Mouse (Mus musculus) heart, embryonic 14.5 days (tissue): Measurements from ENCODE around the gene 2310061I04Rik. TPM values are rescaled to one million over a fixed set of nuclear protein-coding genes. Genes with fewer than 3 reads are reported as not detected.

Experiments used
- ATAC-seq: fragments of 200-750 bp; cut with Nextera tagmentation; 2 replicates; pipeline ENCODE4 v1.8.0; 2017; ENCODE audit warnings: low read depth, moderate TSS enrichment; ENCODE audit not compliant: insufficient number of reproducible peaks, insufficient read depth, low FRiP score
- H3K27ac ChIP-seq, 2 experiments: fragments of 200-500 bp in 1 of 2; fragments of 300-500 bp in 1 of 2; sonication (generic) in 1 of 2; replicated peaks in 1 of 2; 2 replicates each; pipeline ENCODE4 v1.5.1; 2012 to 2014; ENCODE audit warnings: low read depth in 2 of 2, low read length in 2 of 2, control low read depth in 1 of 2, mild to moderate bottlenecking in 1 of 2, mixed read lengths in 1 of 2; ENCODE audit not compliant: control insufficient read depth in 1 of 2, insufficient read depth in 1 of 2
- H3K27me3 ChIP-seq: fragments of 300-500 bp; sonication (generic); 2 replicates; pipeline ENCODE4 v1.6.1; 2014; ENCODE audit warnings: mild to moderate bottlenecking, low read length, control low read depth; ENCODE audit not compliant: control insufficient read depth, insufficient read depth
- H3K36me3 ChIP-seq: fragments of 300-500 bp; sonication (generic); 2 replicates; pipeline ENCODE4 v1.6.1; 2014; ENCODE audit warnings: mild to moderate bottlenecking, control low read depth, low read length, mixed read lengths; ENCODE audit not compliant: control insufficient read depth, insufficient read depth
- H3K4me1 ChIP-seq, 2 experiments: fragments of 200-500 bp in 1 of 2; fragments of 300-500 bp in 1 of 2; sonication (generic) in 1 of 2; 2 replicates each; pipeline ENCODE4 v1.6.1; 2012 to 2014; ENCODE audit warnings: low read length in 2 of 2, control low read depth in 1 of 2, mixed read lengths in 1 of 2; ENCODE audit not compliant: control insufficient read depth in 2 of 2, insufficient read depth in 2 of 2
- H3K4me2 ChIP-seq: fragments of 300-500 bp; sonication (generic); 2 replicates; pipeline ENCODE4 v1.6.1; 2014; ENCODE audit warnings: mild to moderate bottlenecking, low read length
- H3K4me3 ChIP-seq, 2 experiments: fragments of 200-500 bp in 1 of 2; fragments of 300-500 bp in 1 of 2; sonication (generic) in 1 of 2; 2 replicates each; pipeline ENCODE4 v1.5.1; 2012 to 2014; ENCODE audit warnings: low read length in 2 of 2, mild to moderate bottlenecking in 2 of 2, control low read depth in 1 of 2, low read depth in 1 of 2, moderate library complexity in 1 of 2; ENCODE audit not compliant: control insufficient read depth in 1 of 2, insufficient read depth in 1 of 2
- H3K9ac ChIP-seq: fragments of 300-500 bp; sonication (generic); 2 replicates; pipeline ENCODE4 v1.6.1; 2014; ENCODE audit warnings: mild to moderate bottlenecking, low read length
- H3K9me3 ChIP-seq: fragments of 300-500 bp; sonication (generic); 2 replicates; pipeline ENCODE4 v1.6.1; 2016; ENCODE audit warnings: low read length, control low read depth; ENCODE audit not compliant: control insufficient read depth
- WGBS: fragments of 180-500 bp; shearing (Covaris S2); extraction: QIAGEN DNeasy Blood & Tissue Kit; methylation state at CpG from one replicate; pipeline ENCODE4 v1.1.7; 2014; 5-methylcytosine and 5-hydroxymethylcytosine counted together
- polyA plus RNA-seq: library from polyadenylated mRNA; unstranded; fragments of >200 nt; fragmentation: Nextera tagmentation; extraction: Ambion mirVana; gene quantifications from 2 replicates; pipeline ENCODE4 v1.2.1, GENCODE M21; 2014

Gene 2310061I04Rik
- polyA plus RNA-seq, 1 experiment from 2014 or later: 28.7 TPM

DNA sequence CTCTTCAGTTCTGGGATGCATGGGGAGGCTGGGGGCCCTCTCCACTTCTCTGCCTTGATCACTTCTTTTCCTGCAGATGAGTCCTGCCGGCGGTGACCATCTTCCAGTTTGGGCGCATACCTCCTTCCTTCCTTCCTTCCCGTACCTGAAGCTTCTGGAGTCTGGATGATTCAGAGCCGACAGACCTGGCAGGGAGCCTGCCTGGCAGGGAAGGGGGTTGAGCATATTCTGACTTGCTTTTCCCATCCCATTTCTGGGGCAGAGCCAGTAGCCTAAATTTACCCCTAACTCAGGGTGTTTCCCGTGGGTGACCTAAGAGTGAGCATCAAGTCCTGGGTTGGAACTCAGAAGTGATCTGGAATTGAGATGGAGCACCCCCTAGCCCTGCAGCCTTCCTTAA, 22.5 kb downstream of the 2310061I04Rik start:
- Histone ChIP-seq H3K4me3 (no peak overlapping the region), H3K36me3 (peaks cover 55% of the 10 kb centered on the region), H3K27ac (no peak overlapping the region), H3K4me1 (peaks cover 6 to 29% of the 10 kb centered on the region in 2 experiments; a peak in 3 of 4 replicates), H3K4me2 (no peak overlapping the region), H3K9me3 (peaks cover 3% of the 10 kb centered on the region; the same call in 1 of the 2 replicates), H3K9ac (no peak overlapping the region), H3K27me3 (no peaks in the 10 kb centered on the region)
- 84% methylated on average over 6 of the region's 6 CpGs for WGBS
- ATAC-seq: no peak

DNA sequence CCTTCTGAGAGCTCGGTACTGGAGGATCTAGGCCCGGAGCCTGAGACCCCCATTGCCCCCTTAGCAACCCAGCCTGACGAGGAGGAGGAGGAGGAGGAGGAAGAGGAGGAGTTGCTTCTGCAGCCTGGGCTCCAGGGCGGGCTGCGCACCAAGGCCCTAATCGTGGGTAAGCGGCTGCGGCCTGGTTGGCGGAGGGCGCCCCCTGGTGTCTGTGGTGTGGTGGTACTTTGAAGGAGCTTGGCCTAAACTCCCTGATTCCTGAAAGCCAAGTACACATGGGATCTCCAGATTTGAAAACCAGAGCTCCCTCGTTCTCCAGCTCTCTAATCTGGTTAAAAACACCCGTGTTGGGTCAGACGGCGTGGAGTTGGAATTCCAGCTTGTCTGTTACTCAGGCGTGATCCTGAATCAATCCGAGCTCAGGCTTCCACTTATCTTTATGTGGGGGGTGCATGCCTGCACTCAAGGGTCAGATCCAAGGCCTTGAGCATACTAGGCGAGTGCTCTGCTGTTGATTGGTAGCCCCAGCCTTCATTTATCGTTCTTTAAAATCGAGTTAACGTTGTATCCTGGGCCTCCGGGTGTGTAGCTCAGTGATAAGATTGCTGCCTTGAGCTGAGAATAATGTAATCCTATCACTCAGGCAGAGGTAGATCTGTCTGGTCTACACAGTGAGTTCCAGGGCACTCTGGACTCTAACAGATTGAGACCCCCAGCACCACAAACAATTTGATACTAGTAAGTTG, 23.3 kb downstream of the 2310061I04Rik start:
- H3K27ac ChIP-seq: no peak overlapping the region; a peak in 1 of 4 replicates
- peaks cover 3% of the 10 kb centered on the region; the same call in 1 of the 2 replicates for H3K9me3 ChIP-seq
- H3K4me3 ChIP-seq: no peak overlapping the region
- peak overlapping the region; percentile 40 for H3K4me2 ChIP-seq
- H3K27me3 ChIP-seq: no peaks in the 10 kb centered on the region
- WGBS: 25% methylated on average over 21 of the region's 21 CpGs
- ATAC-seq: no peak
- H3K4me1 ChIP-seq: peaks cover 8 to 34% of the 10 kb centered on the region in 2 experiments
- H3K36me3 ChIP-seq: peaks cover 55% of the 10 kb centered on the region
- peak overlapping the region; percentile 50; the same call in 1 of the 2 replicates for H3K9ac ChIP-seq

DNA sequence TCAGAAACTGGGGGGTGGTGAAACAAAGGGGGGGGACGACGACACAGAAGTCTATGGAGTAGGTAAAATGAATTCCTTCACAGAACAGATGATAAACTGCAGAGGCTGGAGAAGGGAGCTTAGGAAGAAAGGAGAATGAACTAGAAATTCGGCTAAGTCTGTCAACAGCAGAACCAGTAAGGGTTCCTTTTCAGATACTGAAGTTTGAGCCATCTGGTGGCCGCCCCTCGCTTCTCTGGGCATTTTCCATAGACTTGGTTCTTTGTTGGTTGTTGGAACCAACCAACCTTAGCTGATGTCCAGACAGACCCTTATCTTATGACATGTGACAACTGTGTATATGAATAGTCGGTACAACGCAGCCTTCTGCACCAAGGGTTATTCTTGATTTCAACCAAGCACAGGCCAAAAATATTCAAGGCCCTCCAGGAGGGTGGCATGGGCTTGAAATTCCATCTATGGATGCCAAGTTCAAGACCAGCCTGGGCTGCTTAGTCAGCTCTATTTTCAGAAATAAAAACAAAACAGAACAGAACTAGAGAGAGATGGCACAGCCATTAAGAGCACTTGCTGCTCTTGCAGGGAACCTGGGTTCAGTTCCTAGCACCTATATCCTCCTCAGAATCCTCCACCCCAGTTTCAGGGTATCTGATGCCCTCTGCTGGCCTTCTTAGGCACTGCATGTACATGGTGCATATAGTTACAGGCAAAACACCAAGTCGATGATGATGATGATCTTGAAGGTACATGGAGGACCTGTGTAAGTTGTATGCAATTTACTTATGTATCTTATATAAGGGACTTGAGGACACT, 26.1 kb downstream of the 2310061I04Rik start:
- Histone ChIP-seq H3K36me3 (peaks cover 51% of the 10 kb centered on the region), H3K9ac (peak overlapping the region; percentile 88), H3K4me3 (peak overlapping the region; percentile 52 to 78), H3K27me3 (no peaks in the 10 kb centered on the region), H3K9me3 (peaks cover 3% of the 10 kb centered on the region; the same call in 1 of the 2 replicates), H3K4me2 (peak overlapping the region; percentile 92), H3K27ac (peak overlapping the region; percentile 88 to 94), H3K4me1 (peaks cover 15 to 49% of the 10 kb centered on the region in 2 experiments)
- no peak for ATAC-seq
- WGBS: 45% methylated on average over 8 of the region's 8 CpGs

DNA sequence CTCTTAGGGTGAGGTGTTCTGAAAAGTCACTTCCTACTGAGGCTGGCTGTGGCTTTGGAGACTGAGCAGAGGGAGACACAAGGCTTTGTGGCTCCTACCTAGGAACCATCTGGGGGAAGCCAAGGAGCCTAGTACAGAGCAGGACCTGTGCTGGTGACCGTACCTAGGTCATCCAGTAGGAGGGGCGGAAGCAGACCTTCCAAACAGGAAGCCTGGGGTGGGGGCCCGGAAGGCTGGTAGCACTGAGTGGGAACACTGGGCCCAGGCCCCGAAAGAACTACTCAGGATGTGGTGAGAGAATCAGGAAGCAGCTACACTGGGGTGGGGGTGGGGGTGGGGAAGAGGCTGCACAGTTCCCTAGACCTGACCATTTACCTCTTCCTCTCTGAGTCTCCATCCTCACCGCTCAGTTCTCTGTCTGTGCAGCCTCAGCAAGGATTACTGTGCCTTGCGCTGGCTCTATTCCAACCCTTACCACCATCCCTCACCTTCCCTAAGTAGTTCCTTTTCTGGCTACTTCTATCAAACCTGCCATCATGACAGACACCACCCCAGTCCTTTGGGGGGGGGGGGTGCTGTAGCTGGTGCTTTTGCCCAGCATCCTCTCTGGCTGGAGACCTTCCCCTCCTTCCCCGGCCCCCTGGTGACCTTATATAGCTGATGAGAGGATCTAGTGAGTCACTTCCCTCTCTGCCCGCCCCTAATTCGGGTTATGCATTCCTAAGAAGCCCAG, 26.9 kb downstream of the 2310061I04Rik start:
- Histone ChIP-seq H3K27ac (peak overlapping the region; percentile 88 to 94), H3K4me1 (peaks cover 15 to 49% of the 10 kb centered on the region in 2 experiments), H3K27me3 (no peaks in the 10 kb centered on the region), H3K4me3 (peak overlapping the region; percentile 52 to 78), H3K9me3 (peaks cover 3% of the 10 kb centered on the region; the same call in 1 of the 2 replicates), H3K9ac (peak overlapping the region; percentile 88), H3K4me2 (peak overlapping the region; percentile 92), H3K36me3 (peaks cover 46% of the 10 kb centered on the region)
- ATAC-seq: peak; percentile 15; the same call in 1 of the 2 replicates
- 35% methylated on average over 9 of the region's 9 CpGs for WGBS

DNA sequence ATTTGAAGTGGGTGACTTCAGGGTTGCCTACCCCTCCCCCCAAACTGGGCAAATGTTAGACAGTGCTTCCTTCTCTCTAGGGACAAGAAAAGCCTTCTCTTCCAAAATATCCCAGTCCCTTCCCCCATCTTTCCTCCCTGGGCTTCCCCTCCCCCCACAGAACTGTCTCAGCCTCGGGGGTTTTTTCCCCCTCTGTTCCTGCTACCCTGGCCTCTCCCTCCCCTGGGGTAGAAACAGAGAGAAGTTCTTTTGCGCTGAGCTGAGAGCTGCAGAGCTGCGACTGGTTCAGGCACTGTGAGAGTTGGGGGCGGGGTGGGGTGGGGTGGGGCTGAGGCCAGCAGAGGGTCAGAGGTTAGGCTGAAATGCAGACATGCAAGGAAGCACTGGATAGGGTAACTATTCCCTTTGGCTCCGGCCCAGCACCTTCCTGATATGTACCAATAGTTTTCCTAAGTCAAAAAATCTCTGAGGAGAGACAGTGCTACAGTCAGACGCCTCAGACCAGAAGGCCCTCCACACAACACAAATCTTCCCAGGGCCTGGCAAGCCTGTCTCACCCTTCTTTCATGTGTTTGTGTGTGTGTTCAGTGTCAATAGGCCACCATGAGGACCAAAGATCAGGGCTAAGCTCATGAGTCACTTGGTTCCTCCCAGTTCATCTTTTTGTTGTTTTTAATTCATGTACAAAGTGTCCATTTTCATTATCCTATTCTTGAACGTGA, 27.7 kb downstream of the 2310061I04Rik start:
- peaks cover 37% of the 10 kb centered on the region for H3K36me3 ChIP-seq
- peak; percentile 24; the same call in 1 of the 2 replicates for ATAC-seq
- peak overlapping the region; percentile 92 for H3K4me2 ChIP-seq
- peaks cover 21 to 55% of the 10 kb centered on the region in 2 experiments for H3K4me1 ChIP-seq
- peak overlapping the region; percentile 87 to 94 for H3K27ac ChIP-seq
- peaks cover 3% of the 10 kb centered on the region; the same call in 1 of the 2 replicates for H3K9me3 ChIP-seq
- peak overlapping the region; percentile 88 for H3K9ac ChIP-seq
- H3K27me3 ChIP-seq: no peaks in the 10 kb centered on the region
- peak overlapping the region; percentile 52 to 78 for H3K4me3 ChIP-seq
- 4% methylated on average over 7 of the region's 7 CpGs for WGBS

DNA sequence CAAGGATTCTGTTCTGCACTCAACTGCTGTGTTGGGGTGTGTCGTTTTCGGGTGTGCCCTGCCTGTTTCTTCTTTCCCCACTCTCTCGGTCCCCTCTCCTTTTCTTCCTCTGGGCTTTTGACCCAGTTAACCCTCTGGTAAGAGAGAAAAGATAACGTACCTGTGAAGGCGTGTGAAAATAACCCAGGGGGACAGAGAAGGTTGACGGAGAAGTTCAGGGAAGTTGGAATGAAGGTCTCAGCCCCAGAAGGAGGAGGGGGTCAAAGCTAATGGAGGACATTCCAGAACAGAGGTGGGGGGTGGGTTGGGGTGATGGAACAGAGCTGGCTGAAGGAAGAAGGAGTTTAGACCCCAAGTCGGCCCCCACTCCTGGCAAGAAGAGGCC, 28.3 kb downstream of the 2310061I04Rik start:
- H3K9me3 ChIP-seq: peaks cover 3% of the 10 kb centered on the region; the same call in 1 of the 2 replicates
- WGBS: 1% methylated on average over 7 of the region's 7 CpGs
- H3K9ac ChIP-seq: peak overlapping the region; percentile 88
- no peak for ATAC-seq
- H3K27ac ChIP-seq: peak overlapping the region; percentile 78 to 94
- H3K4me2 ChIP-seq: peak overlapping the region; percentile 92
- peaks cover 21 to 57% of the 10 kb centered on the region in 2 experiments for H3K4me1 ChIP-seq
- no peaks in the 10 kb centered on the region for H3K27me3 ChIP-seq
- H3K4me3 ChIP-seq: peak overlapping the region; percentile 52 to 78
- peaks cover 32% of the 10 kb centered on the region for H3K36me3 ChIP-seq
